Comparison of ENCODE assay signal across 8 mouse cellular contexts in the genomic region with DNA sequence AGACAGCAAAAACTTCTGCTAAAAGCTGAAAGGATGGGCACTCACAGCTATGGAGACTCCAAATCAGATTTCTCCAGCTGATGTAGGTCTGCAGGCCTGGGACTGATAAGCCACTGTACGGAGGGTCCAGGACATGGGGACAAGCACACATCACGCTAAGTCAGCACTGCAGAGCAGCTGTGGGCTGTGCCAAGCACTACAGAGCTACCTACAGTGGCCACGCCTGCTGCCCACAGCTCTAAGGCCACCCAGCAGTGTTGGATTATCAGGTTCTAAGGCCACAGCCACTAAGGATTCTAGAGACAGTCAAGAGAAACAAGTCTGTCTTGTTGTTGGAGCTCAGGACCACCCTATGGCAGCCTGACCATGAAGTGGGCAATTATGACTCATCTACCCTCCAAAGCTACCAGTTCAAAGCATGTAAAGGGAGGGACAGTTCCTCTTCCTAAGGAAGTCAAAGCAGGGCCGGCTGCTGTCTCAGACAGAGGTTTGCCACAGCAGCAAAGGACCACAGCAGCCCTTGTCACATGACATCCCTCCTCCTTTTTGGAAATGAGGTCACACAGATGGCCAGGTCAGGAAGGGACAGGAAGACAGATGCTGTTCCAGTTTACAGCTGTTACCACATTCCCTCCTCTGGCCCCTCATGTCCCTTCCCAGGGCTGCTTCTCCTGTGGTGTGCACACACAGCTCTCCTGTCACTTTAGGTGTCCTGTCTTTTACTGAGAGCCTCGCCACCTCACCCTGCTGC. TPM values are rescaled to one million over a fixed set of nuclear protein-coding genes. Genes with fewer than 3 reads are reported as not detected.
A peak's percentile ranks its signal among the peaks of the same experiment; 100 is the strongest.
DNase-seq lines count a peak whose midpoint lies in the region; ATAC-seq and TF ChIP-seq lines count a peak whose summit lies in the region.

No protein-coding gene starts in this region.

- no peak overlapping the region for H3K4me2 ChIP-seq in forebrain, postnatal 0 days (ENCODE audit: low read depth)
- H3K4me2 ChIP-seq in midbrain, embryonic 12.5 days (replicated peaks): peak overlapping the region; percentile 35; the same call in 1 of the 2 replicates

- no peaks in the 10 kb centered on the region for H3K36me3 ChIP-seq in forebrain, postnatal 0 days (ENCODE audit: insufficient read depth)
- H3K36me3 ChIP-seq in midbrain, embryonic 12.5 days: peaks cover 8% of the 10 kb centered on the region; the same call in 1 of the 2 replicates

- H3K4me3 ChIP-seq in forebrain, postnatal 0 days (ENCODE audit: low read depth, low read length): no peak overlapping the region
- no peak overlapping the region for H3K4me3 ChIP-seq in midbrain, embryonic 12.5 days

- no peak overlapping the region for H3K9ac ChIP-seq in forebrain, postnatal 0 days
- no peak overlapping the region for H3K9ac ChIP-seq in midbrain, embryonic 12.5 days (replicated peaks)

- TF ChIP-seq CTCF in forebrain, postnatal 0 days (IDR thresholded peaks at IDR 0.05; ENCODE audit: low read depth): no peak

- H3K4me1 ChIP-seq in forebrain, postnatal 0 days (ENCODE audit: insufficient read depth): peaks cover 16% of the 10 kb centered on the region
- peaks cover 28% of the 10 kb centered on the region for H3K4me1 ChIP-seq in midbrain, embryonic 12.5 days

- no peaks in the 10 kb centered on the region for H3K27me3 ChIP-seq in forebrain, postnatal 0 days (ENCODE audit: insufficient read depth, low read length)
- H3K27me3 ChIP-seq in midbrain, embryonic 12.5 days: no peaks in the 10 kb centered on the region

- DNase-seq in heart, adult 18-20 months: peak; percentile 58 to 80
- DNase-seq in heart, postnatal 25 days (ENCODE audit: low spot score): no peak
- DNase-seq in forebrain, postnatal 0 days: no peak
- DNase-seq in kidney, adult 8-10 months: peak; percentile 25 to 33
- DNase-seq in urinary bladder, postnatal 4 days (ENCODE audit: low spot score in 2 of 2): no peak
- no peak for DNase-seq in layer of hippocampus, adult 11-12 months (ENCODE audit: low spot score)
- DNase-seq in layer of hippocampus, adult 9-11 months: no peak

- no peaks in the 10 kb centered on the region for H3K9me3 ChIP-seq in forebrain, postnatal 0 days (ENCODE audit: low read length)
- H3K9me3 ChIP-seq in midbrain, embryonic 12.5 days: no peaks in the 10 kb centered on the region

- no peak for ATAC-seq in forebrain, postnatal 0 days
- peak; percentile 45; the same call in 1 of the 2 replicates for ATAC-seq in midbrain, embryonic 12.5 days (ENCODE audit: low FRiP score, low read depth)

- 72% methylated on average over 5 of the region's 5 CpGs for WGBS in forebrain, postnatal 0 days
- WGBS in midbrain, embryonic 12.5 days: 72% methylated on average over 5 of the region's 5 CpGs

- intact Hi-C loops in heart, postnatal 25 days (cut with DNase I): no loop called here

- H3K27ac ChIP-seq in forebrain, postnatal 0 days (ENCODE audit: low read depth, low read length): peak overlapping the region; percentile 46
- peak overlapping the region; percentile 79 for H3K27ac ChIP-seq in midbrain, embryonic 12.5 days (replicated peaks)

RNA-seq across cellular contexts. Expression of a gene that starts 56.4 kb away (rescaled TPM):
- total RNA-seq in heart, adult 18-20 months (2021): 1 to 10 TPM; 8.4 to 8.5 TPM
- total RNA-seq in heart, postnatal 25 days (2021): 10 to 100 TPM; 10.0 to 11.0 TPM
- 21.3 and 22.8 TPM in 2 replicates for total RNA-seq in forebrain, postnatal 0 days (2014; rRNA removed)
- polyA plus RNA-seq in forebrain, postnatal 0 days (2015; fragmentation: Nextera tagmentation; extraction: Ambion mirVana): 26.7 and 29.5 TPM in 2 replicates
- polyA plus RNA-seq in midbrain, embryonic 12.5 days (2016; fragmentation: Nextera tagmentation; extraction: Ambion mirVana): 47.8 and 48.7 TPM in 2 replicates

RNA-seq across cellular contexts. Expression of a gene that starts 56.5 kb away (rescaled TPM):
- 10 to 100 TPM; 10.1 to 13.0 TPM for total RNA-seq in heart, adult 18-20 months (2021)
- total RNA-seq in heart, postnatal 25 days (2021): 10 to 100 TPM in 1 of 2 experiments, 1 to 10 TPM in 1; 9.5 to 11.2 TPM
- 5.6 and 11.4 TPM in 2 replicates for total RNA-seq in forebrain, postnatal 0 days (2014; rRNA removed)
- polyA plus RNA-seq in forebrain, postnatal 0 days (2015; fragmentation: Nextera tagmentation; extraction: Ambion mirVana): 13.5 and 14.7 TPM in 2 replicates
- polyA plus RNA-seq in midbrain, embryonic 12.5 days (2016; fragmentation: Nextera tagmentation; extraction: Ambion mirVana): 38.3 and 40.6 TPM in 2 replicates

Comparison
In these comparisons a context has a peak if more than half of its experiments do, and no peak if none do; other contexts are left out.
1. DNase-seq: peak in heart, adult 18-20 months (2 of 2) and kidney, adult 8-10 months (2 of 2); none in heart, postnatal 25 days (single experiment), forebrain, postnatal 0 days (single experiment), urinary bladder, postnatal 4 days (0 of 2), layer of hippocampus, adult 11-12 months (single experiment) and layer of hippocampus, adult 9-11 months (single experiment).